Mouse (Mus musculus) granulocyte monocyte progenitor cell, adult 5-6 weeks (primary cell): Measurements from ENCODE around the gene Pkd1l1. TPM values are rescaled to one million over a fixed set of nuclear protein-coding genes. Genes with fewer than 3 reads are reported as not detected.

Experiments used
- ATAC-seq: replicated peaks from 2 replicates; pipeline ENCODE4 v1.8.0; 2016; ENCODE audit warnings: mild to moderate bottlenecking, moderate TSS enrichment, inconsistent platforms; ENCODE audit not compliant: poor library complexity, severe bottlenecking
- total RNA-seq, 2 experiments: library from RNA; stranded (forward) in 1 of 2; stranded (reverse) in 1 of 2; fragments of 200-712, 200-1000 nt in 1 of 2; fragments of >200 nt in 1 of 2; fragmentation: Nextera tagmentation in 1 of 2; gene quantifications; 2 replicates each; pipeline ENCODE4 v1.2.3; 2014 to 2017

Gene Pkd1l1
- total RNA-seq, 2 experiments from 2014 or later, result 0.11 TPM; not detected in 1

- ATAC-seq, result no peak
These were observed 29.0 kb downstream of the Pkd1l1 start for GRCm38 (mm10) chr11:8944114-8944513.

- ATAC-seq, result no peak
These were observed 30.6 kb downstream of the Pkd1l1 start for GRCm38 (mm10) chr11:8942446-8942845.

GRCm38 (mm10) chr11:8936431-8937110 lies 36.5 kb downstream of the Pkd1l1 start:
- no peak for ATAC-seq

GRCm38 (mm10) chr11:8916081-8916671 lies 56.9 kb downstream of the Pkd1l1 start:
- ATAC-seq, result no peak

GRCm38 (mm10) chr11:8882793-8883192 lies 90.3 kb downstream of the Pkd1l1 start:
- ATAC-seq, result no peak

- ATAC-seq, result no peak
These were observed 91.5 kb downstream of the Pkd1l1 start for GRCm38 (mm10) chr11:8881521-8881920.

- no peak for ATAC-seq
These were observed 103.0 kb downstream of the Pkd1l1 start for GRCm38 (mm10) chr11:8870115-8870514.

GRCm38 (mm10) chr11:8866021-8866420 lies 107.0 kb downstream of the Pkd1l1 start:
- no peak for ATAC-seq

- no peak for ATAC-seq
These were observed 109.0 kb downstream of the Pkd1l1 start for GRCm38 (mm10) chr11:8863955-8864675.

- no peak for ATAC-seq
These were observed 110.6 kb downstream of the Pkd1l1 start for GRCm38 (mm10) chr11:8862426-8862825.

GRCm38 (mm10) chr11:8861978-8862377 lies 111.1 kb downstream of the Pkd1l1 start:
- no peak for ATAC-seq

- peak; percentile 62; the same call in 1 of the 2 replicates for ATAC-seq
These were observed 112.2 kb downstream of the Pkd1l1 start for GRCm38 (mm10) chr11:8860878-8861277.

- peak; percentile 68; the same call in 1 of the 2 replicates for ATAC-seq
These were observed 113.2 kb downstream of the Pkd1l1 start for GRCm38 (mm10) chr11:8859868-8860267.

- ATAC-seq, result no peak
These were observed 114.0 kb downstream of the Pkd1l1 start for GRCm38 (mm10) chr11:8859041-8859440.

GRCm38 (mm10) chr11:8856125-8856524 lies 116.9 kb downstream of the Pkd1l1 start:
- no peak for ATAC-seq

- ATAC-seq, result peak; percentile 74
These were observed 125.0 kb downstream of the Pkd1l1 start for GRCm38 (mm10) chr11:8848049-8848448.

GRCm38 (mm10) chr11:8847627-8848026 lies 125.4 kb downstream of the Pkd1l1 start:
- ATAC-seq, result peak; percentile 94

GRCm38 (mm10) chr11:8836176-8836575 lies 136.9 kb downstream of the Pkd1l1 start:
- ATAC-seq, result no peak

GRCm38 (mm10) chr11:8834121-8834520 lies 138.9 kb downstream of the Pkd1l1 start:
- no peak for ATAC-seq

GRCm38 (mm10) chr11:8830551-8830950 lies 142.5 kb downstream of the Pkd1l1 start:
- ATAC-seq, result no peak

GRCm38 (mm10) chr11:8829561-8829960 lies 143.5 kb downstream of the Pkd1l1 start:
- ATAC-seq, result no peak
